Mouse (Mus musculus): ENCODE results near the gene Vmn2r76. TPM values are rescaled to one million over a fixed set of nuclear protein-coding genes. Genes with fewer than 3 reads are reported as not detected.
"Not testable (repeated sequence)": the region's sequence is repeated elsewhere in the genome, so short reads cannot be mapped to it uniquely, and the experiment has no call there.

Gene Vmn2r76
- polyA plus RNA-seq (2015; fragmentation: Nextera tagmentation; extraction: Ambion mirVana), result not detected in 2 replicates

DNA sequence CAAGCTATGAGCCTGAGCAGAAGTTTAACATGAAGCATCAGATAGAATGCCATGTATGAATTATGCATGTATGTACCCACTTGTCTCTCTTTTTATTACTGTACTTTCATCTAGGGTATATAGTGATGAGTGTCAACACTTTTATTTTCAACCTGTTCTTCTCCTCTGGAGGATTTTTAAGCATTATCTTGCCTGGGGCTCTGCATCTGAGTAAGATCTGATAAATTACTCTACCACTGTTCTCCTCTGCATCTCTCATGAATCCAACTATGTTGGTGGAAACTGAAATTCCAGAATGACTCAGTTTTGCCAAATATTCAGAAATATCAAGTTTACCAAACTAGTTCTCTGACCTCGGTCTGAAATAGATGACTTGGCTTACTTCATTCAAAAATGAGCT lies at the start of gene Vmn2r76:
Gene Vmn2r76, minus strand, starts transcription at position 101 of the 400 bp plus-strand sequence.
- H3K4me2 ChIP-seq (replicated peaks), result no peak within 1 kb of the TSS
- H3K9ac ChIP-seq (replicated peaks), result no peak within 1 kb of the TSS
- WGBS, result 76% methylated on average over 1 of the region's 1 CpGs
- H3K27ac ChIP-seq, result no peak within 1 kb of the TSS
- H3K27me3 ChIP-seq, result no peaks in the 10 kb centered on the region
- H3K9me3 ChIP-seq, result no peaks in the 10 kb centered on the region
- H3K4me1 ChIP-seq (replicated peaks), result no peaks in the 10 kb centered on the region
- no peak for ATAC-seq
- H3K36me3 ChIP-seq, result no peaks in the 10 kb centered on the region
- no peak within 1 kb of the TSS for H3K4me3 ChIP-seq (replicated peaks)

DNA sequence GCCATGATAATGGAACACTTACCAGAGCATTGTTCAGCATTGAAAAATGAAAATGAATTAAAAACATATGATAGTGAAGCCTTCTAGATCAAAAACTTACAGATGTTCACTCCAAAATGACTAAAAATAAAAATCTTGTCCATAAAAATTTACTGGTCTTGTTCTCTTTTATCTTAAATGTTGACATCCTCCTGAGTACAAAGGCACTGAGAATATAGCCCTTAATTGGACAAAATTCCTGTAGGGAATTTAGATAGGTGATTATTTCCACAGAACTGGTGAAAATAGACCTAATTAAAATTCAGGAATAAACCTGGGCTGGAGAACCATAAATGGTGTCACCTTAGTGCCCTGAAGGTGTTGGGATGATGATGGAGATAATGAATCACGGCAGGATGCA lies 31.0 kb upstream of the Vmn2r76 start, which contains the start of gene Olfr310:
Gene Olfr310, minus strand, starts transcription at position 101 of the 400 bp plus-strand sequence.
- no peaks in the 10 kb centered on the region for H3K9me3 ChIP-seq
- no peaks in the 10 kb centered on the region for H3K4me1 ChIP-seq (replicated peaks)
- no peak within 1 kb of the TSS for H3K4me3 ChIP-seq (replicated peaks)
- H3K9ac ChIP-seq (replicated peaks), result no peak within 1 kb of the TSS
- H3K36me3 ChIP-seq, result no peaks in the 10 kb centered on the region
- WGBS, result 93% methylated on average over 1 of the region's 1 CpGs
- no peak within 1 kb of the TSS for H3K27ac ChIP-seq
- H3K27me3 ChIP-seq, result no peaks in the 10 kb centered on the region
- ATAC-seq, result no peak
- H3K4me2 ChIP-seq (replicated peaks), result no peak within 1 kb of the TSS

- Histone ChIP-seq H3K36me3 (no peaks in the 10 kb centered on the region), H3K4me3 (replicated peaks) (no peak overlapping the region), H3K27me3 (no peaks in the 10 kb centered on the region), H3K9me3 (no peaks in the 10 kb centered on the region), H3K9ac (replicated peaks) (no peak overlapping the region), H3K4me1 (replicated peaks) (no peaks in the 10 kb centered on the region), H3K4me2 (replicated peaks) (no peak overlapping the region), H3K27ac (no peak overlapping the region)
- ATAC-seq, result no peak
Observed at GRCm38 (mm10) chr7:86211345-86211744, 34.8 kb downstream of the Vmn2r76 start.

GRCm38 (mm10) chr7:86171678-86172077 lies 74.4 kb downstream of the Vmn2r76 start, which contains the start of gene Vmn2r75:
TSS of gene Vmn2r75 (minus strand) at chr7:86171778.
- not testable (repeated sequence) for H3K4me1 ChIP-seq (replicated peaks); H3K9ac ChIP-seq (replicated peaks); H3K27me3 ChIP-seq; H3K27ac ChIP-seq; H3K9me3 ChIP-seq; H3K4me3 ChIP-seq (replicated peaks); H3K36me3 ChIP-seq; H3K4me2 ChIP-seq (replicated peaks); ATAC-seq
- 75% methylated on average over 1 of the region's 1 CpGs for WGBS

Other genes starting within 250 kb of the Vmn2r76 start
- gene Vmn2r75, start 74.5 kb downstream of the Vmn2r76 start, polyA plus RNA-seq (2015; fragmentation: Nextera tagmentation; extraction: Ambion mirVana), result not detected in 2 replicates
- not detected in 2 replicates for gene Olfr310, start 30.9 kb upstream of the Vmn2r76 start, polyA plus RNA-seq (2015; fragmentation: Nextera tagmentation; extraction: Ambion mirVana)
- gene Olfr309, start 67.4 kb upstream of the Vmn2r76 start, polyA plus RNA-seq (2015; fragmentation: Nextera tagmentation; extraction: Ambion mirVana), result not detected in 2 replicates
- not detected in 2 replicates for gene Olfr308, start 79.3 kb upstream of the Vmn2r76 start, polyA plus RNA-seq (2015; fragmentation: Nextera tagmentation; extraction: Ambion mirVana)
- gene Olfr307, start 91.3 kb upstream of the Vmn2r76 start, polyA plus RNA-seq (2015; fragmentation: Nextera tagmentation; extraction: Ambion mirVana), result not detected in 2 replicates
- gene Olfr305, start 120.6 kb upstream of the Vmn2r76 start, polyA plus RNA-seq (2015; fragmentation: Nextera tagmentation; extraction: Ambion mirVana), result not detected in 2 replicates
- not detected in 2 replicates for gene Olfr304, start 140.3 kb upstream of the Vmn2r76 start, polyA plus RNA-seq (2015; fragmentation: Nextera tagmentation; extraction: Ambion mirVana)
- gene Olfr303, start 151.5 kb upstream of the Vmn2r76 start, polyA plus RNA-seq (2015; fragmentation: Nextera tagmentation; extraction: Ambion mirVana), result not detected in 2 replicates
- gene Olfr301, start 157.5 kb upstream of the Vmn2r76 start, polyA plus RNA-seq (2015; fragmentation: Nextera tagmentation; extraction: Ambion mirVana), result not detected in 2 replicates
- gene Olfr299, start 213.6 kb upstream of the Vmn2r76 start, polyA plus RNA-seq (2015; fragmentation: Nextera tagmentation; extraction: Ambion mirVana), result not detected in 2 replicates
- gene Olfr298, start 246.2 kb upstream of the Vmn2r76 start, polyA plus RNA-seq (2015; fragmentation: Nextera tagmentation; extraction: Ambion mirVana), result not detected in 2 replicates